Mouse (Mus musculus): Measurements from ENCODE around the gene Wwp2. TPM values are rescaled to one million over a fixed set of nuclear protein-coding genes. Genes with fewer than 3 reads are reported as not detected.
A peak's percentile ranks its signal among the peaks of the same experiment; 100 is the strongest.

Wwp2 gene
- polyA plus RNA-seq, 1 experiment from 2014 or later = 41.2 TPM

DNA sequence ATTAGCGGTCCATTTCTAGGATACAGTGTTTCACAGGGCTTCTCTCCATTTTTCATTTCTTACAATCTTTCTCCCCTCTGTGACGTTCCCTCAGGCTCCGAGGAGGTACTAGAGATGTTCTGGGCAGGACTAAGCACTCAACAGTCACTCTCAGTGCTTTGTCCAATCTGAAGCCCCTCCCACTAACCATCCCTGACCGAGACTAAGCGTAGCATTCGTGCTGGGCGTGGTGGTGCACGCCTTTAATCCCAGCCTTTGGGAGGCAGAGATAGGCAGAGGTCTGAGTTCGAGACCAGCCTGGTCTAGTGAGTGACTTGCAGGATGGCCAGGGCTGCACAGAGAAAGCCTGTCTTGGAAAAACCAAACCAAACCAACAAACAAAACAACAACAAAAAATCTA is 163.5 kb downstream of the Wwp2 start:
- H3K27me3 ChIP-seq = no peaks in the 10 kb centered on the region
- WGBS = 90% methylated on average over 9 of the region's 9 CpGs
- no peak overlapping the region for H3K4me2 ChIP-seq
- no peak overlapping the region for H3K9ac ChIP-seq
- no peak for ATAC-seq (ENCODE audit: low read depth)
- no peaks in the 10 kb centered on the region for H3K4me1 ChIP-seq (replicated peaks)
- no peaks in the 10 kb centered on the region for H3K9me3 ChIP-seq
- no peaks in the 10 kb centered on the region for H3K36me3 ChIP-seq
- no peak overlapping the region for H3K4me3 ChIP-seq
- no peak overlapping the region for H3K27ac ChIP-seq (replicated peaks)

DNA sequence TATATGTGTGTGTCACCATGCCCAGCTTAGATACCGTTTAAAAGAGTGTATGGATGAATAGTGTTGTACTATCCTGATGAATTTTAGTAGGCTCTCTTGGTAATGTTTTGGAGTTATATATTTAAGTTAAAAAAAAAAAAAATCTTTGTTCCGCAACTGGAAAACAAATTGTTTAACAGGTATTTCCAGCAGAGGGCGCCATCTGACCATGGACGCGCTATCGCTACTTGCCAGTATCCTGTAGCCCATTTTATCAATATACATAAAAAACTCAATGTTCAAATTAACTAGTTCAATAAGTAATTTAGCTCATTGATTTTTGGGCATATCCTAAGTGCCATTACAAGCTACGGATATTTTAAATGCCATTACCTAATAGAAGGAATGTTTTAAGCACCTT is 166.9 kb downstream of the Wwp2 start:
- 4% methylated on average over 7 of the region's 7 CpGs for WGBS

More for the DNA sequence above, 166.9 kb downstream of the Wwp2 start:
- H3K4me1 ChIP-seq (replicated peaks) = peaks cover 3% of the 10 kb centered on the region; the same call in 1 of the 2 replicates
- no peak overlapping the region for H3K27ac ChIP-seq (replicated peaks)
- H3K4me2 ChIP-seq = no peak overlapping the region
- no peak for ATAC-seq (ENCODE audit: low read depth)
- no peaks in the 10 kb centered on the region for H3K9me3 ChIP-seq
- no peak overlapping the region for H3K9ac ChIP-seq
- H3K4me3 ChIP-seq = no peak overlapping the region
- H3K36me3 ChIP-seq = no peaks in the 10 kb centered on the region
- H3K27me3 ChIP-seq = no peaks in the 10 kb centered on the region

MicroRNAs encoded within 50 kb of the gene (microRNA counts, 519-probe panel; counts per million panel counts)
- 4,201 counts per million, percentile 71 among the panel's probes with 10 or more counts for microRNA mmu-miR-140

Small RNA genes within 50 kb of the gene (microRNA-seq; reads per million reads assigned to microRNA genes)
- 2,808 reads per million, percentile 88 among the genes with 10 or more reads in this experiment for gene Mir140

Other genes with a start within 250 kb of the Wwp2 start
- gene Nfat5, start 142.9 kb upstream of the Wwp2 start, polyA plus RNA-seq (2015; fragmentation: Nextera tagmentation; extraction: Ambion mirVana) = 13.6 and 14.3 TPM in 2 replicates
- 3.9 and 4.4 TPM in 2 replicates for gene Nqo1, start 33.2 kb upstream of the Wwp2 start, polyA plus RNA-seq (2015; fragmentation: Nextera tagmentation; extraction: Ambion mirVana)
- 68.5 and 71.5 TPM in 2 replicates for gene Nob1, start 11.3 kb upstream of the Wwp2 start, polyA plus RNA-seq (2015; fragmentation: Nextera tagmentation; extraction: Ambion mirVana)
- 259 and 285 TPM in 2 replicates for gene Psmd7, start 152.1 kb downstream of the Wwp2 start, polyA plus RNA-seq (2015; fragmentation: Nextera tagmentation; extraction: Ambion mirVana)

All from neural tube, embryonic 13.5 days (tissue).